Mouse (Mus musculus): ENCODE measurements around the gene Mcm7. TPM values are rescaled to one million over a fixed set of nuclear protein-coding genes. Genes with fewer than 3 reads are reported as not detected.
"Not testable (repeated sequence)": the region's sequence is repeated elsewhere in the genome, so short reads cannot be mapped to it uniquely, and the experiment has no call there.

Mcm7 gene
- 46.7 and 48.8 TPM in 2 replicates for total RNA-seq (2021)
- long read RNA-seq, transcript Mcm7-201 (15 exons, 2,962 nt): major isoform, 46 of 68 reads
- long read RNA-seq, partial matches to known transcripts: 6 of 68 reads
- long read RNA-seq, other reads (novel, unspliced or antisense): 16 of 68 reads

- DNase-seq: peak; percentile 95
Observed at GRCm38 (mm10) chr5:138171695-138172491, at the start of gene Mcm7, which contains the start of gene Ap4m1. Mcm7 (minus strand) TSS chr5:138172422. Ap4m1 (plus strand) TSS chr5:138172002.

GRCm38 (mm10) chr5:138219864-138220263 is 47.6 kb upstream of the Mcm7 start:
- DNase-seq: no peak

GRCm38 (mm10) chr5:138216632-138217031 is 44.4 kb upstream of the Mcm7 start:
- DNase-seq: not testable (repeated sequence)

GRCm38 (mm10) chr5:138207873-138208272 is 35.7 kb upstream of the Mcm7 start:
- no peak for DNase-seq

- DNase-seq: peak; percentile 10
Observed at GRCm38 (mm10) chr5:138207253-138207652, 35.0 kb upstream of the Mcm7 start.

GRCm38 (mm10) chr5:138202086-138202485 is 29.9 kb upstream of the Mcm7 start:
- no peak for DNase-seq

- DNase-seq: no peak
Observed at GRCm38 (mm10) chr5:138199576-138199975, 27.4 kb upstream of the Mcm7 start.

GRCm38 (mm10) chr5:138195463-138195862 is 23.2 kb upstream of the Mcm7 start:
- no peak for DNase-seq

GRCm38 (mm10) chr5:138194755-138195345 is 22.6 kb upstream of the Mcm7 start:
- peak; percentile 38 for DNase-seq

- DNase-seq: peak; percentile 74
Observed at GRCm38 (mm10) chr5:138193771-138194727, 21.8 kb upstream of the Mcm7 start, which contains the start of gene Mblac1. Mblac1 (plus strand) TSS chr5:138194314.

- peak; percentile 31 for DNase-seq
Observed at GRCm38 (mm10) chr5:138187661-138188306, 15.6 kb upstream of the Mcm7 start.

- DNase-seq: peak; percentile 81
Observed at GRCm38 (mm10) chr5:138186950-138187638, 14.9 kb upstream of the Mcm7 start, which contains the start of the genes Taf6 and Cnpy4. Taf6 (minus strand) TSS chr5:138187451. Cnpy4 (plus strand) TSS chr5:138187485.

- no peak for DNase-seq
Observed at GRCm38 (mm10) chr5:138173217-138173616, 995 bp upstream of the Mcm7 start.

- DNase-seq: peak; percentile 97
Observed at GRCm38 (mm10) chr5:138170936-138171561, 1.2 kb downstream of the Mcm7 start.

GRCm38 (mm10) chr5:138165594-138165993 is 6.6 kb downstream of the Mcm7 start:
- DNase-seq: no peak

- DNase-seq: no peak
Observed at GRCm38 (mm10) chr5:138163610-138164009, 8.6 kb downstream of the Mcm7 start.

- DNase-seq: no peak
Observed at GRCm38 (mm10) chr5:138163046-138163445, 9.2 kb downstream of the Mcm7 start.

GRCm38 (mm10) chr5:138160842-138161665 is 11.2 kb downstream of the Mcm7 start, which contains the start of gene Cops6:
Cops6 (plus strand) TSS chr5:138161071.
- DNase-seq: peak; percentile 95

GRCm38 (mm10) chr5:138160224-138160762 is 11.9 kb downstream of the Mcm7 start:
- DNase-seq: no peak
